Mouse (Mus musculus): ENCODE measurements at regions not wholly inside any gene's neighbourhood (a gene's known extent, or its start where the extent isn't known, plus 50 kb on each side); places are given as distances from the start of the nearest gene placed in this dataset.
"Not testable (repeated sequence)": the region's sequence is repeated elsewhere in the genome, so short reads cannot be mapped to it uniquely, and the experiment has no call there.

- H3K27ac ChIP-seq: no peak overlapping the region
- H3K4me1 ChIP-seq (ENCODE audit: insufficient read depth, low read length): no peaks in the 10 kb centered on the region
- no peaks in the 10 kb centered on the region for H3K9me3 ChIP-seq (ENCODE audit: low read length)
- WGBS: 80% methylated on average over 3 of the region's 3 CpGs
- no peaks in the 10 kb centered on the region for H3K27me3 ChIP-seq (ENCODE audit: insufficient read depth, low read length)
- no peak for TF ChIP-seq CTCF (IDR thresholded peaks at IDR 0.05; ENCODE audit: low read depth)
- H3K36me3 ChIP-seq (ENCODE audit: insufficient read depth, low read length): no peaks in the 10 kb centered on the region
- ATAC-seq: no peak
- no peak overlapping the region for H3K4me2 ChIP-seq (ENCODE audit: low read depth, low read length)
- H3K4me3 ChIP-seq (ENCODE audit: low read length): no peak overlapping the region
- H3K9ac ChIP-seq (replicated peaks; ENCODE audit: low read length): no peak overlapping the region
- no peak for DNase-seq (ENCODE audit: low spot score)
Measured at GRCm38 (mm10) chr3:15007821-15008220, 121.7 kb downstream of the Car2 start.

GRCm38 (mm10) chr3:15008501-15008900 lies 122.4 kb downstream of the Car2 start:
- no peak for TF ChIP-seq CTCF (IDR thresholded peaks at IDR 0.05; ENCODE audit: low read depth)

GRCm38 (mm10) chr3:15009747-15010146 lies 123.7 kb downstream of the Car2 start:
- Histone ChIP-seq H3K9ac (replicated peaks; ENCODE audit: low read length) (no peak overlapping the region), H3K4me3 (ENCODE audit: low read length) (no peak overlapping the region), H3K36me3 (ENCODE audit: insufficient read depth, low read length) (no peaks in the 10 kb centered on the region), H3K4me1 (ENCODE audit: insufficient read depth, low read length) (no peaks in the 10 kb centered on the region), H3K27me3 (ENCODE audit: insufficient read depth, low read length) (no peaks in the 10 kb centered on the region), H3K4me2 (ENCODE audit: low read depth, low read length) (no peak overlapping the region), H3K27ac (no peak overlapping the region), H3K9me3 (ENCODE audit: low read length) (no peaks in the 10 kb centered on the region)
- ATAC-seq (no peak), DNase-seq (ENCODE audit: low spot score) (no peak)
- 81% methylated on average over 2 of the region's 2 CpGs for WGBS
- TF ChIP-seq CTCF (IDR thresholded peaks at IDR 0.05; ENCODE audit: low read depth): no peak

More at GRCm38 (mm10) chr3:15008501-15008900, 122.4 kb downstream of the Car2 start:
- 86% methylated on average over 1 of the region's 1 CpGs for WGBS
- Histone ChIP-seq H3K27ac (no peak overlapping the region), H3K4me2 (ENCODE audit: low read depth, low read length) (no peak overlapping the region), H3K9ac (replicated peaks; ENCODE audit: low read length) (no peak overlapping the region), H3K27me3 (ENCODE audit: insufficient read depth, low read length) (no peaks in the 10 kb centered on the region), H3K4me3 (ENCODE audit: low read length) (no peak overlapping the region), H3K4me1 (ENCODE audit: insufficient read depth, low read length) (no peaks in the 10 kb centered on the region), H3K36me3 (ENCODE audit: insufficient read depth, low read length) (no peaks in the 10 kb centered on the region), H3K9me3 (ENCODE audit: low read length) (no peaks in the 10 kb centered on the region)
- DNase-seq (ENCODE audit: low spot score) (no peak), ATAC-seq (no peak)

GRCm38 (mm10) chr3:15016621-15017020 lies 130.5 kb downstream of the Car2 start:
- DNase-seq (ENCODE audit: low spot score) (no peak), ATAC-seq (no peak)
- H3K27me3 ChIP-seq (ENCODE audit: insufficient read depth, low read length): no peaks in the 10 kb centered on the region
- H3K36me3 ChIP-seq (ENCODE audit: insufficient read depth, low read length): no peaks in the 10 kb centered on the region
- no peak for TF ChIP-seq CTCF (IDR thresholded peaks at IDR 0.05; ENCODE audit: low read depth)
- H3K27ac ChIP-seq: no peak overlapping the region
- H3K4me2 ChIP-seq (ENCODE audit: low read depth, low read length): no peak overlapping the region
- no peak overlapping the region for H3K9ac ChIP-seq (replicated peaks; ENCODE audit: low read length)
- H3K4me1 ChIP-seq (ENCODE audit: insufficient read depth, low read length): no peaks in the 10 kb centered on the region
- 61% methylated on average over 1 of the region's 1 CpGs for WGBS
- H3K9me3 ChIP-seq (ENCODE audit: low read length): no peaks in the 10 kb centered on the region
- H3K4me3 ChIP-seq (ENCODE audit: low read length): no peak overlapping the region

- Histone ChIP-seq H3K27me3 (ENCODE audit: insufficient read depth, low read length) (no peaks in the 10 kb centered on the region), H3K9me3 (ENCODE audit: low read length) (no peaks in the 10 kb centered on the region), H3K4me1 (ENCODE audit: insufficient read depth, low read length) (no peaks in the 10 kb centered on the region), H3K27ac (no peak overlapping the region), H3K36me3 (ENCODE audit: insufficient read depth, low read length) (no peaks in the 10 kb centered on the region), H3K4me2 (ENCODE audit: low read depth, low read length) (no peak overlapping the region), H3K9ac (replicated peaks; ENCODE audit: low read length) (no peak overlapping the region), H3K4me3 (ENCODE audit: low read length) (no peak overlapping the region)
- TF ChIP-seq CTCF (IDR thresholded peaks at IDR 0.05; ENCODE audit: low read depth): no peak
- DNase-seq (ENCODE audit: low spot score) (no peak), ATAC-seq (no peak)
- WGBS: 83% methylated on average over 2 of the region's 2 CpGs
Measured at GRCm38 (mm10) chr3:15022773-15023172, 136.7 kb downstream of the Car2 start.

GRCm38 (mm10) chr3:15040866-15041528 lies 154.9 kb downstream of the Car2 start:
- no peaks in the 10 kb centered on the region for H3K27me3 ChIP-seq (ENCODE audit: insufficient read depth, low read length)
- WGBS: 80% methylated on average over 7 of the region's 7 CpGs
- H3K36me3 ChIP-seq (ENCODE audit: insufficient read depth, low read length): no peaks in the 10 kb centered on the region
- ATAC-seq (no peak), DNase-seq (ENCODE audit: low spot score) (no peak)
- no peaks in the 10 kb centered on the region for H3K4me1 ChIP-seq (ENCODE audit: insufficient read depth, low read length)
- no peak overlapping the region for H3K9ac ChIP-seq (replicated peaks; ENCODE audit: low read length)
- no peak overlapping the region for H3K27ac ChIP-seq
- TF ChIP-seq CTCF (IDR thresholded peaks at IDR 0.05; ENCODE audit: low read depth): no peak
- no peak overlapping the region for H3K4me3 ChIP-seq (ENCODE audit: low read length)
- H3K4me2 ChIP-seq (ENCODE audit: low read depth, low read length): no peak overlapping the region
- H3K9me3 ChIP-seq (ENCODE audit: low read length): no peaks in the 10 kb centered on the region

- no peak overlapping the region for H3K9ac ChIP-seq (replicated peaks; ENCODE audit: low read length)
- no peak for TF ChIP-seq CTCF (IDR thresholded peaks at IDR 0.05; ENCODE audit: low read depth)
- H3K9me3 ChIP-seq (ENCODE audit: low read length): no peaks in the 10 kb centered on the region
- DNase-seq (ENCODE audit: low spot score): no peak
- H3K4me3 ChIP-seq (ENCODE audit: low read length): no peak overlapping the region
- no peaks in the 10 kb centered on the region for H3K4me1 ChIP-seq (ENCODE audit: insufficient read depth, low read length)
- H3K36me3 ChIP-seq (ENCODE audit: insufficient read depth, low read length): no peaks in the 10 kb centered on the region
- no peak for ATAC-seq
- no peak overlapping the region for H3K4me2 ChIP-seq (ENCODE audit: low read depth, low read length)
- 70% methylated on average over 3 of the region's 3 CpGs for WGBS
- H3K27me3 ChIP-seq (ENCODE audit: insufficient read depth, low read length): no peaks in the 10 kb centered on the region
- no peak overlapping the region for H3K27ac ChIP-seq
Measured at GRCm38 (mm10) chr3:15053968-15054367, 167.9 kb downstream of the Car2 start.

GRCm38 (mm10) chr3:15055516-15056256 lies 169.6 kb downstream of the Car2 start:
- not testable (repeated sequence) for H3K9ac ChIP-seq (replicated peaks; ENCODE audit: low read length); H3K36me3 ChIP-seq (ENCODE audit: insufficient read depth, low read length); H3K4me1 ChIP-seq (ENCODE audit: insufficient read depth, low read length); ATAC-seq; DNase-seq (ENCODE audit: low spot score); H3K4me3 ChIP-seq (ENCODE audit: low read length); H3K27me3 ChIP-seq (ENCODE audit: insufficient read depth, low read length); H3K9me3 ChIP-seq (ENCODE audit: low read length); H3K4me2 ChIP-seq (ENCODE audit: low read depth, low read length); H3K27ac ChIP-seq
- 90% methylated on average over 8 of the region's 8 CpGs for WGBS

GRCm38 (mm10) chr3:15056788-15057585 lies 170.9 kb downstream of the Car2 start:
- not testable (repeated sequence) for H3K27me3 ChIP-seq (ENCODE audit: insufficient read depth, low read length); H3K36me3 ChIP-seq (ENCODE audit: insufficient read depth, low read length); H3K4me3 ChIP-seq (ENCODE audit: low read length); H3K4me2 ChIP-seq (ENCODE audit: low read depth, low read length); ATAC-seq; H3K9ac ChIP-seq (replicated peaks; ENCODE audit: low read length); DNase-seq (ENCODE audit: low spot score); H3K4me1 ChIP-seq (ENCODE audit: insufficient read depth, low read length); H3K27ac ChIP-seq; H3K9me3 ChIP-seq (ENCODE audit: low read length)
- WGBS: 80% methylated on average over 5 of the region's 5 CpGs
